Mouse (Mus musculus) brain, adult 10 weeks (tissue): ENCODE measurements around the gene Tmub1. TPM values are rescaled to one million over a fixed set of nuclear protein-coding genes. Genes with fewer than 3 reads are reported as not detected.

Experiments used
- polyA plus RNA-seq: library from polyadenylated mRNA; stranded (reverse); fragments of 350-450 nt; fragmentation: Illumina TruSeq; extraction: RNeasy Lipid Tissue Mini Kit (QIAGEN cat#74804); gene quantifications from one replicate; pipeline ENCODE4 v1.2.3, GENCODE M21; 2015; ENCODE audit warnings: low read depth, low replicate concordance

Tmub1 gene
- polyA plus RNA-seq, result 35.1 TPM

GRCm38 (mm10) chr5:24447624-24448298, at the start of gene Tmub1:
TSS of gene Tmub1 (minus strand) at chr5:24447854.

DNA sequence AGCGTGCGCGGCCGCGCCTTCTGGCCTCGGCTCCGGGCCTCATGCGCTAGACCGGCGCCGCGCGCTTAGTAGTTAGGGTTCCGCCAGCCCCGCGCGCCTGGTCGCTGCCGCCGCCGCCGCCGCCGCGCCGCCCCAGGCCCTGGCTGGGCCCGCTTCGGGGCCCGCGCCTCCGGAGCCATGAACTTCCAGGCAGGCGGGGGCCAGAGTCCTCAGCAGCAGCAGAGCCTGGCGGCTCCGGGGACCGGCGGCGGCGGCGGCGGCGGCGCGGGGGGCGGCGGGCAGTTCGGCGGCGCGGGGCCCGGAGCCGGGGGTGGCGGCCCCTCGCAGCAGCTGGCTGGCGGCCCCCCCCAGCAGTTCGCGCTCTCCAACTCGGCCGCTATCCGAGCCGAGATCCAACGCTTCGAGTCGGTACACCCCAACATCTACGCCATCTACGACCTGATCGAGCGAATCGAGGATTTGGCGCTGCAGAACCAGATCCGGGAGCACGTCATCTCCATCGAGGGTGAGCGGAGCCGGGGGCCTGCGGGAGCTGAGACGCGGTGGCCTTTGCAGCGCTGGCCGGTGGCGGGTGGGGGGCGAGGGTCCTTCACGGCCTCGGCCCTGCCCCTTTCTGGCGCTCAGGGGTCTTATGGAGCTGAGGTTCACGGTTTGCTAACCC, 4.5 kb upstream of the Tmub1 start, which contains the start of gene Agap3:
TSS of gene Agap3 (plus strand) at position 148 of the 661 bp plus-strand sequence.

DNA sequence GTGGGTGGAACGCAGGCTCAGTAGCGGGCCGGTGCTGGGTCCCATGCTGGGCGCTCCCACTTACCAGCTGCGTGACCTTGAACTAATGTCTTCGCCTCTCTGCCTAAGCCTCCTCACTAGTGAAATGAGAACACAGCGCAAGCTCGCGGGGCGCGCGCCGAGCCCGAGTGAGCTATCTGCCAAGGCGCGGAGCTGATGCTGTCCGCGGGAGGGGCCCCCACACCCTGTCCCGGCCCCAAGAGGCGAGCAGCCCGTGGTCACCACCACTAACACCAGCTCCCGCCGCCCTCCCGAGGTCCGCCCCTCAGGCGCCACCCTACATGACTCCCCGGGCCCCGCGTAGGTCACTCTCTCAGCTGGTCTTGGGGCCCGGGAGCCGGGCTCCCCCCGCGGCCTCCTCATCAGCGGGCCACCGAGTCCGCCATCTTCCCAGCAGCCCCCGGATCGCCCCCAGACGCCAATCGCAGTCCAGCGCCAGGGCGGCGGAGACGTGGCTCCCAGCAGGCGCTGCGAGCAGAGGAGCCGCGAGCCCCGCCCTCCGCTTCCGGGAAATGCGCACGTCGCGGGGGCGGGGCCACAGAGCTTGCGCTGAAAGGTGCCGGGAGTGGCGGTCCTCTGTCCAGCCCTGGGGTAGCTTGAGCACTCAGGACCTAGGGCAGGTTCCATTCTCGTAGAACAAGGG, 2.8 kb downstream of the Tmub1 start, which contains the start of gene Fastk:
TSS of gene Fastk (minus strand) at position 542 of the 682 bp plus-strand sequence.

DNA sequence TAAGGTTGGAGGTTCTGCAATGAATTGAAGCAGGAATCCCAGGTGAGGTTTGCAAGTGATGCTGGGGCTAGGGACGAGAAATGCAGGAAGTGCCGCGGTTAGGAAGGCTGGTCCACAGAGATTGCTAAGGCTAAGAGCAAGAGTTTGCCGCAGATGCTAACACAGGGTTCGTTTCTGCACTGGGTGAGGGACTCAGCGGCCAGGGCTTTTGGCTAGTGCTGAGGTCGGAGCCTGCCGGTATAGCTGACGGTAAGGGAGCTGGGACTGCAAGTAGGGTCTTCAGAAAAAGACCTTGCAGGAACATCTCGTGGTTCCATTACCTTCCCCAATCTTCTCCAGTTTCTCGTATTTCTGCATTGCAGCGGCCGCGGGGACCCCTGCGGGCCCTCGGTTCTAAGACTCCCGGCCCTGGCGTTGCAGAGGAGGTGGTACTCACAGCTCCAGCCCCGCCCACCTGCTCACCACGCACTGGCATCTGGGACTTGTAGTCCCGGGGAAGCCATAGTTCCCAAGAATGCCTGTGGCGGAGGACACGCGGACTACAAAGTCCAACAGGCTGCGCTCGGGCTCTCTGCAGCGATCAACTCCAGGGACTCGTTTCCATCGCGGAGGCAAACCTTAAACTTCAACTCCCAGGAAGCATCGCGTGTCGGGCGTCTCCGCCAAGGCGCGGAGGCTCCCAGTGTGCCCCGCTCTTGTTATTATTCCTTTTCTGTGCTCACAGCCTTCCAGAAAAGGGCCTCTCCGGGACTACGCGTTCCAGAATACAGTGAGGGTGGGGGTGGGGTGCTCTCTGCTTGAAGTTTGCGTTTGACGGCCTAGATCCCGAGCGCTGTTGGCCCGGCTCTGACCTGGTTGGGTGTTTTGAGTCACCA, 24.3 kb downstream of the Tmub1 start, which contains the start of the genes Cdk5 and Slc4a2:
TSS of gene Cdk5 (minus strand) at position 402 of the 875 bp plus-strand sequence.
TSS of gene Slc4a2 (plus strand) at position 709 of the 875 bp plus-strand sequence.

DNA sequence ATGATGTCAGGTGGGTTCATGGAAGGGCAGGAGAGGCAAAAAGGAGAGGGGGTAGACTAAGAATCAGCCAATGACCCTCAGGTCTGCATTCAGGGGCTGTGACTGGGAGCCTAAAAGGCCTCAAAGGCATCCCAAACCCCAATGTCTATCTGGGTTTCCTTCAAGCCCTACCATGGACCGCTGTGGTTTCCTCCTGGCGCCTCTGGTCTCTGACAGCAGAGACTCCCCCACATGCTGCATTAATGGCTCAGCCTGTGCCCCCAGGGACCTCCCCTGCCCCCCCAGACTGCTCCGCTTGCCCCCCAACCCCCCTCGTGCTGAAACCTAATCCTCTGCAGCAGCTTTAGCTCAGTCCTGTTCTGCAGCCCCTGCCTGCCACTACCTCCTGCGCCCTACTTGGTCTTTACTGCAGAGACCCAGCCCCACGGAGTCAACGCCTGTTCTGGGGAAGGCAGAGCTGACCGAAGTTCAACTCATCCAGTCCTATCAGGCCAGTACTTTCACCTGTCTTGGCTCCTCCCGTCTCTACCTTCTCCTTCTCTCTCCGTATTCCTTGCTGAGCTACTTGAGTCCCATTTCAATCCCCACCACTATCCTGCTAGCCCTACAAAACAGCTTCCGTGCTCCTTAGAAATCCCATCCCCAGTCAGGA, 34.5 kb downstream of the Tmub1 start, which contains the start of gene Asic3:
TSS of gene Asic3 (plus strand) at position 351 of the 652 bp plus-strand sequence.

Other genes starting within 250 kb of the Tmub1 start
- gene Kcnh2, start 96.2 kb downstream of the Tmub1 start, polyA plus RNA-seq, result 22.7 TPM
- 5.9 TPM for gene Nos3, start 83.0 kb downstream of the Tmub1 start, polyA plus RNA-seq
- 6.0 TPM for gene Atg9b, start 55.7 kb downstream of the Tmub1 start, polyA plus RNA-seq
- gene Abcb8, start 54.2 kb downstream of the Tmub1 start, polyA plus RNA-seq, result 46.2 TPM
- 0.19 TPM for gene Asic3, start 34.5 kb downstream of the Tmub1 start, polyA plus RNA-seq
- gene Cdk5, start 24.3 kb downstream of the Tmub1 start, polyA plus RNA-seq, result 176 TPM
- gene Slc4a2, start 24.0 kb downstream of the Tmub1 start, polyA plus RNA-seq, result 30.8 TPM
- gene Fastk, start 2.6 kb downstream of the Tmub1 start, polyA plus RNA-seq, result 114 TPM
- gene Agap3, start 4.3 kb upstream of the Tmub1 start, polyA plus RNA-seq, result 378 TPM
- gene Gbx1, start 79.3 kb upstream of the Tmub1 start, polyA plus RNA-seq, result 0.33 TPM
- gene Asb10, start 93.1 kb upstream of the Tmub1 start, polyA plus RNA-seq, result 0.24 TPM
- not detected for gene 4931409K22Rik, start 109.0 kb upstream of the Tmub1 start, polyA plus RNA-seq
- 99.2 TPM for gene Abcf2, start 129.6 kb upstream of the Tmub1 start, polyA plus RNA-seq
- 25.9 TPM for gene Chpf2, start 138.9 kb upstream of the Tmub1 start, polyA plus RNA-seq
- gene Smarcd3, start 176.6 kb upstream of the Tmub1 start, polyA plus RNA-seq, result 96.9 TPM
- 64.9 TPM for gene Nub1, start 237.7 kb upstream of the Tmub1 start, polyA plus RNA-seq